ENCODE assay signal across 10 mouse cellular contexts in genomic region chr19:14670078-14670820, GRCm38 (mm10).
DNase-seq lines count a peak whose midpoint lies in the region; ATAC-seq and TF ChIP-seq lines count a peak whose summit lies in the region.
"Had no signal": no experiment of that assay in that cellular context is flagged by ENCODE, and none has a peak within 500 bp of the region (broad histone marks: within the 10 kb centered on the region; RNA-seq: fewer than 3 reads in every experiment).

No protein-coding gene starts in this region.

- no peak overlapping the region for H3K9ac ChIP-seq in intestine, embryonic 14.5 days (ENCODE audit: low read length)
- H3K9ac ChIP-seq in intestine, postnatal 0 days (ENCODE audit: low read depth, low read length), result no peak overlapping the region
- H3K9ac ChIP-seq in ES-Bruce4 (ENCODE audit: low read depth, poor library complexity, severe bottlenecking), result peak overlapping the region; percentile 40
- H3K9ac ChIP-seq in forebrain, embryonic 11.5 days (ENCODE audit: low read length), result no peak overlapping the region
- no peak overlapping the region for H3K9ac ChIP-seq in lung, embryonic 16.5 days (ENCODE audit: low read length)
- H3K9ac ChIP-seq in liver, embryonic 11.5 days (ENCODE audit: low read depth, low read length), result no peak overlapping the region
- H3K9ac ChIP-seq: heart, embryonic 12.5 days; liver, postnatal 0 days had no signal

- no peaks in the 10 kb centered on the region for H3K27me3 ChIP-seq in intestine, embryonic 14.5 days (replicated peaks; ENCODE audit: control insufficient read depth, insufficient read depth, low read length)
- H3K27me3 ChIP-seq in intestine, postnatal 0 days (replicated peaks; ENCODE audit: control insufficient read depth, insufficient read depth, low read length), result no peaks in the 10 kb centered on the region
- no peaks in the 10 kb centered on the region for H3K27me3 ChIP-seq in ES-Bruce4 (ENCODE audit: control insufficient read depth, insufficient read depth, low read length, poor library complexity, severe bottlenecking)
- H3K27me3 ChIP-seq in forebrain, embryonic 11.5 days (ENCODE audit: control insufficient read depth, insufficient read depth, low read length), result no peaks in the 10 kb centered on the region; the same call in 1 of the 2 replicates
- no peaks in the 10 kb centered on the region for H3K27me3 ChIP-seq in lung, embryonic 16.5 days (ENCODE audit: control insufficient read depth, insufficient read depth, low read depth, low read length)
- H3K27me3 ChIP-seq in liver, embryonic 11.5 days (replicated peaks; ENCODE audit: control insufficient read depth, insufficient read depth, low read length), result no peaks in the 10 kb centered on the region
- H3K27me3 ChIP-seq: heart, embryonic 12.5 days had no signal

- no peak for ATAC-seq in intestine, embryonic 14.5 days (replicated peaks; ENCODE audit: low FRiP score, low TSS enrichment, low read depth)
- ATAC-seq in intestine, postnatal 0 days, result no peak
- ATAC-seq in forebrain, embryonic 11.5 days (replicated peaks; ENCODE audit: low FRiP score), result no peak
- peak; percentile 60; the same call in 1 of the 2 replicates for ATAC-seq in lung, embryonic 16.5 days (ENCODE audit: low read depth)
- no peak for ATAC-seq in liver, embryonic 11.5 days (replicated peaks; ENCODE audit: low FRiP score)
- ATAC-seq: liver, postnatal 0 days had no signal

- H3K9me3 ChIP-seq in intestine, embryonic 14.5 days (ENCODE audit: control insufficient read depth, low read length), result no peaks in the 10 kb centered on the region
- no peaks in the 10 kb centered on the region for H3K9me3 ChIP-seq in intestine, postnatal 0 days (ENCODE audit: control insufficient read depth)
- no peaks in the 10 kb centered on the region for H3K9me3 ChIP-seq in ES-Bruce4 (replicated peaks; ENCODE audit: control insufficient read depth, insufficient read depth, low read length, poor library complexity, severe bottlenecking)
- H3K9me3 ChIP-seq in forebrain, embryonic 11.5 days (ENCODE audit: control insufficient read depth, low read length), result no peaks in the 10 kb centered on the region
- no peaks in the 10 kb centered on the region for H3K9me3 ChIP-seq in lung, embryonic 16.5 days (ENCODE audit: control insufficient read depth, low read length)
- H3K9me3 ChIP-seq in liver, embryonic 11.5 days (ENCODE audit: control insufficient read depth, low read length), result no peaks in the 10 kb centered on the region
- H3K9me3 ChIP-seq: heart, embryonic 12.5 days had no signal

- H3K4me1 ChIP-seq in intestine, embryonic 14.5 days (replicated peaks; ENCODE audit: control insufficient read depth, insufficient read depth, low read length), result peaks cover 4% of the 10 kb centered on the region; the same call in 1 of the 2 replicates
- no peaks in the 10 kb centered on the region for H3K4me1 ChIP-seq in intestine, postnatal 0 days (replicated peaks; ENCODE audit: control insufficient read depth, insufficient read depth, low read length)
- peaks cover 17% of the 10 kb centered on the region for H3K4me1 ChIP-seq in ES-Bruce4 (ENCODE audit: control insufficient read depth, insufficient read depth, low read length)
- H3K4me1 ChIP-seq in forebrain, embryonic 11.5 days (replicated peaks; ENCODE audit: control insufficient read depth, insufficient read depth, low read length), result 0 out of 2 replicates have a peak, but pooled peaks cover 4% of the 10 kb centered on the region
- H3K4me1 ChIP-seq in lung, embryonic 16.5 days (replicated peaks; ENCODE audit: control insufficient read depth, insufficient read depth, low read length), result peaks cover 8% of the 10 kb centered on the region; the same call in 1 of the 2 replicates
- no peaks in the 10 kb centered on the region for H3K4me1 ChIP-seq in liver, embryonic 11.5 days (replicated peaks; ENCODE audit: control insufficient read depth, insufficient read depth, low read length)
- H3K4me1 ChIP-seq: heart, embryonic 12.5 days had no signal

- 29% methylated on average over 13 of the region's 13 CpGs for WGBS in intestine, embryonic 14.5 days
- 38% methylated on average over 11 of the region's 13 CpGs for WGBS in intestine, postnatal 0 days
- 21% methylated on average over 12 of the region's 13 CpGs for WGBS in forebrain, embryonic 11.5 days
- WGBS in lung, embryonic 16.5 days, result 18% methylated on average over 12 of the region's 13 CpGs
- 64% methylated on average over 13 of the region's 13 CpGs for WGBS in liver, embryonic 11.5 days

- no peak for TF ChIP-seq POLR2A in ES-Bruce4 (IDR thresholded peaks at IDR 0.05; ENCODE audit: insufficient read depth, low read length)

- TF ChIP-seq CTCF in intestine, postnatal 0 days (IDR thresholded peaks at IDR 0.05; ENCODE audit: low read depth), result no peak
- TF ChIP-seq CTCF in ES-Bruce4 (IDR thresholded peaks at IDR 0.05; ENCODE audit: low read depth, low read length), result no peak

- no peak for TF ChIP-seq EP300 in ES-Bruce4 (IDR thresholded peaks at IDR 0.05; ENCODE audit: insufficient read depth, low read depth, low read length)

- no peak overlapping the region for H3K27ac ChIP-seq in intestine, embryonic 14.5 days (ENCODE audit: low read depth)
- no peak overlapping the region for H3K27ac ChIP-seq in intestine, postnatal 0 days (ENCODE audit: low read depth, low read length)
- H3K27ac ChIP-seq in ES-Bruce4 (ENCODE audit: insufficient read depth, low read length), result peak overlapping the region; percentile 99
- H3K27ac ChIP-seq in forebrain, embryonic 11.5 days (ENCODE audit: low read depth, low read length), result no peak overlapping the region
- no peak overlapping the region; the same call in 1 of the 2 replicates for H3K27ac ChIP-seq in lung, embryonic 16.5 days (ENCODE audit: low read length)
- no peak overlapping the region for H3K27ac ChIP-seq in liver, embryonic 11.5 days (ENCODE audit: low read depth, low read length)

- H3K4me2 ChIP-seq in intestine, embryonic 14.5 days (ENCODE audit: low read length), result peak overlapping the region; percentile 26
- H3K4me2 ChIP-seq in intestine, postnatal 0 days (replicated peaks; ENCODE audit: low read depth), result no peak overlapping the region
- H3K4me2 ChIP-seq in forebrain, embryonic 11.5 days (ENCODE audit: low read depth, low read length, severe bottlenecking), result peak overlapping the region; percentile 12; the same call in 1 of the 2 replicates
- H3K4me2 ChIP-seq in lung, embryonic 16.5 days (ENCODE audit: low read depth, low read length), result peak overlapping the region; percentile 39
- no peak overlapping the region for H3K4me2 ChIP-seq in liver, embryonic 11.5 days
- H3K4me2 ChIP-seq: heart, embryonic 12.5 days had no signal

- H3K4me3 ChIP-seq in intestine, embryonic 14.5 days (ENCODE audit: low read depth, low read length), result no peak overlapping the region
- H3K4me3 ChIP-seq in intestine, postnatal 0 days (ENCODE audit: low read depth, low read length), result no peak overlapping the region
- 0 out of 2 replicates have a peak overlapping the region, but pooled peaks have one; percentile 7 for H3K4me3 ChIP-seq in ES-Bruce4 (ENCODE audit: low read depth, low read length)
- H3K4me3 ChIP-seq in forebrain, embryonic 11.5 days (ENCODE audit: low read depth, low read length), result no peak overlapping the region
- H3K4me3 ChIP-seq in lung, embryonic 16.5 days (ENCODE audit: low read length), result peak overlapping the region; percentile 18; the same call in 1 of the 2 replicates
- no peak overlapping the region for H3K4me3 ChIP-seq in liver, embryonic 11.5 days (ENCODE audit: low read depth, low read length)
- H3K4me3 ChIP-seq: heart, embryonic 12.5 days had no signal

- no peaks in the 10 kb centered on the region for H3K36me3 ChIP-seq in intestine, embryonic 14.5 days (ENCODE audit: control insufficient read depth, insufficient read depth, low read length)
- no peaks in the 10 kb centered on the region for H3K36me3 ChIP-seq in intestine, postnatal 0 days (ENCODE audit: control insufficient read depth, insufficient read depth)
- no peaks in the 10 kb centered on the region for H3K36me3 ChIP-seq in ES-Bruce4 (ENCODE audit: control insufficient read depth, insufficient read depth, low read length, poor library complexity, severe bottlenecking)
- H3K36me3 ChIP-seq in forebrain, embryonic 11.5 days (ENCODE audit: control insufficient read depth, insufficient read depth, low read length), result no peaks in the 10 kb centered on the region
- no peaks in the 10 kb centered on the region for H3K36me3 ChIP-seq in lung, embryonic 16.5 days (ENCODE audit: control insufficient read depth, insufficient read depth, low read length)
- no peaks in the 10 kb centered on the region for H3K36me3 ChIP-seq in liver, embryonic 11.5 days (ENCODE audit: control insufficient read depth, insufficient read depth, low read length)
- H3K36me3 ChIP-seq: heart, embryonic 12.5 days had no signal

- DNase-seq in intestine, embryonic 14.5 days (ENCODE audit: low spot score), result no peak
- DNase-seq in forebrain, embryonic 11.5 days (ENCODE audit: low spot score), result peak; percentile 63
- no peak for DNase-seq in cerebellum, adult 9-11 months
- no peak for DNase-seq in liver, embryonic 11.5 days (ENCODE audit: low spot score)
- DNase-seq in cerebellum, postnatal 10 days, result no peak
- DNase-seq: liver, postnatal 0 days had no signal

Comparison
In these comparisons a context has a peak if more than half of its experiments do, and no peak if none do; other contexts are left out.
1. H3K4me2 ChIP-seq: peak in intestine, embryonic 14.5 days (single experiment), forebrain, embryonic 11.5 days (single experiment) and lung, embryonic 16.5 days (single experiment); none in intestine, postnatal 0 days (single experiment) and liver, embryonic 11.5 days (single experiment).
2. H3K4me3 ChIP-seq: peak in ES-Bruce4 (single experiment) and lung, embryonic 16.5 days (single experiment); none in intestine, embryonic 14.5 days (single experiment), intestine, postnatal 0 days (single experiment), forebrain, embryonic 11.5 days (single experiment) and liver, embryonic 11.5 days (single experiment).